Mouse (Mus musculus): Measurements from ENCODE around the gene Mettl7a3.

The Mettl7a3 gene

GRCm38 (mm10) chr15:100387544-100388223 is 53.0 kb downstream of the Mettl7a3 start:
- no peak for DNase-seq (ENCODE audit: low read depth in 2 of 2, low spot score in 2 of 2)

GRCm38 (mm10) chr15:100388224-100388835 is 53.6 kb downstream of the Mettl7a3 start:
- no peak for DNase-seq (ENCODE audit: low read depth in 2 of 2, low spot score in 2 of 2)

- DNase-seq (ENCODE audit: low read depth in 2 of 2, low spot score in 2 of 2), result no peak
These were observed 54.2 kb downstream of the Mettl7a3 start for GRCm38 (mm10) chr15:100388886-100389285.
